Mouse (Mus musculus) lung, postnatal 14 days (tissue): ENCODE data around the gene Krt78.
"Not testable (repeated sequence)": the region's sequence is repeated elsewhere in the genome, so short reads cannot be mapped to it uniquely, and the experiment has no call there.

Experiments
- DNase-seq: peaks from one replicate; pipeline ENCODE4 v3.0.0; 2021

Krt78 gene

DNA sequence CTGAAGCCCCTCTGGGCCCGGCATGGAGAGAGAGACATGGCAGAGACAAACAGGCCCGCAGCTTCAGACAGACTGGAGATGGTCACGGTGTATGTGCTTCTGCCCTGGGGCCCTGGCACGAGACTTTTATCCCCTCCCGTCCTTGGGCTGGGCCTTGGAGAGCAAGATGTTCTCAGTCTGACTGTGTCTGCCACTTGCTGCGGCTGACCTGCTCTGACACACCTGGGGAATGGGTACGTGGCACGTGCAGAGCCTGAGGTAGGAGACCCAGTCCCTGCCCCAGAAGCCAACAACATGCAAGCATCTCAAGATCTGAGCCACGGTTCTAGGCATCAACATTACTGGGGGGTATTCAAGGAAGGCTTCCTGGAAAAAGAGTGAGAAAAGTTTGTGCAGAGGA is at the start of gene Krt78:
Krt78 (minus strand) TSS at position 101 of the 400 bp plus-strand sequence.
- no peak for DNase-seq

DNA sequence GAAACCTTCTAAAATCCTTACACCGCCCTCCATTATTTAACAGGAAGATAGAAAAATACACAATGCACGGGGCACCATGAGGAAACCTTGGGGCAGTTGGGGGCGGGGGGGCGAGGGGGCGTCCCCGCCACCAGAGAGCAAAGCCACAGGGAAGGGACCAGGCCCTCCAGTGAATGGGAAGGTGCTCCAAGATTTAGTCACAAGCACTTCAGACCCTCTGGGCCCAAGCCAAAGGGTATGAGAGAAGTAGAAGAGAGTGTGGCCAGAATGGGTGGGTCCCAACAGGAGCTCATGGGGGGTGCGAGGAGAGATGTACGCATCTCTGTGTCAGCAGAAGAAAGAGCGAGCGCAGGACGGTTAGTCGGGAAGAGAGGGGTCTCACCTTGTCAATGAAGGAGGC is 49.4 kb upstream of the Krt78 start:
- no peak for DNase-seq

DNA sequence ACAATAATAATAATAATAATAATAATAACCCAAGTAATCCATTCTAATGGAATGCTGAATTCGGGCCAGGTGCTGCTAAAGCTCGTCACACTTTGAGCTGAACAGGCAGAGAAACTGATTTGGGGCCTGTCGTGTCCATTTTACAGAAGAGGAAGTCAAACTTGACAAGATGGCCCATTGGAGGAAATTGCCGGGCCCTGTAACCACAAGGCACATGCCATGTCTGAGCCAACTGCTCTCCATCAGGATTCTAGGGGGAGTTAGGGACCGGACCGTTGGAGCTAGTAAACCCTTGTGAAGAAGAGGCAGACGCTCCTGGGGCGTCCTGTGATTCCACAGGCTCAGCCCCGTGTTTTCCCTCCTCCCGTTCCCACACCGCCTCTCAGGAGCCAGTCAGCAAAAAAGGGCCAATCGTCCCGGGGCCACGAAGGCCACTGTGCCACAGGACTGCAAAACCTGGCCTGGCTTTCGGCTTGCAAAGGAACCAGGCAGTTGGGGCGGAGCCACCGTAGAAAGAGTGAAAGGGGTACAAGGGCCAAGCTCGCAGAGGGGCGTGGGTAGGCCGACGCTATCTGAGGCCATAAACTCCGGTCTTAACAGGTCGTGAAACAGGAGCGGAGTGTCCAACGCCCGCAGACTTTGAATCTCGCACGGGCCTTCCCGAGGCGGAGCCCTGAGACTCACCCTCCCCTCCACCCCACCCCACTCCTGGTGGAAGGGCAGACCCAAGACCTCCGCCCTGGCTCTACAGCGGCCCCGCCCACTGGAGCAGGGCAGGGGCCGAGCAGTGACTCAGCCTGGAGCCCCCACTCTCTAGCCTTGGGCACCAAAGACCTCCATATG is 48.8 kb upstream of the Krt78 start:
- DNase-seq = peak; percentile 52

DNA sequence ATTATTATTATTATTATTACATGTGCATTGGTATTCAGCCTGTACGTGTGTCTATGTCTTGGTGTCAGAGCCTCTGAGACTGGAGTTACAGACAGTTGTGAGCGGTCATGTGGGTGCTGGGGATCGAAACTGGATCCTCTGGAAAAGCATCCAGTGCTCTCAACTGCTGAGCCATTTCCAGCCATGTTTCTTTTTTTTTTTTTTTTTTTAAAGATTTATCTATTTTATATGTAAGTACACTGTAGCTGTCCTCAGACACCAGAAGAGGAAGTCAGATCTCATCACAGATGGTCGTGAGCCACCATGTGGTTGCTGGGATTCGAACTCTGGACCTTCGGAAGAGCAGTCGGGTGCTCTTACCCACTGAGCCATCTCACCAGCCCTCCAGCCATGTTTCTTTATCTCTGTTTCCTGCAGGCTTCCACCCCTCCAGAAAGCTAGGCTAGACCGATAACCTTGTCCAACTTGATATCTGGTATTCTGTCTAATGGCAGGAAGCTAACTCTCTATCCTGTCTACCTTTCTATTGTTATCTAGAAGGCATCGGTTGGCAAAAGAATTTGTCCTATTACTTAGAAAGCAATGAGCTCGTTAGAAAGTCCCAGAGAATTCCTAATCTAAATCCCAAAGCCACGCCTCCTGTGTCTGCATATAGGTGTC is 45.7 kb upstream of the Krt78 start:
- DNase-seq = no peak

DNA sequence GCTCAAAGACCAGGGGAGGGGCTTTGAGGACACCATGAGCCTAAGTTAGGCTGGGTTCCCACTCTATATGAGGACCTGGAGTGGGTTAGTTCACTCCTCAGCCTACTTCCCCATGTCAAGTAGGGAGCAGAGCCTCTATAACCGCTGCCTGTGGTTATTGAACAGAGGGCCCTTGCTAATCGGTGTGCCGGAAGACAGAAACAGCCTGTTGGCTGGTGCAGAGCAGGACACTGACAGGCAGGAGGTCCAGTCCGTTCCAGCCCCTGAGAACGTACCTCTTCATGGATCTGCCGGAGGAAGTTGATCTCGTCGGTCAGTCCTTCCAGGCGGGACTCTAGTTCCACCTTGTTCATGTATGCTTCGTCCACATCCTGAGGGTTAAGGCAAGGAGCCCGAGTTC is 45.1 kb upstream of the Krt78 start:
- no peak for DNase-seq

DNA sequence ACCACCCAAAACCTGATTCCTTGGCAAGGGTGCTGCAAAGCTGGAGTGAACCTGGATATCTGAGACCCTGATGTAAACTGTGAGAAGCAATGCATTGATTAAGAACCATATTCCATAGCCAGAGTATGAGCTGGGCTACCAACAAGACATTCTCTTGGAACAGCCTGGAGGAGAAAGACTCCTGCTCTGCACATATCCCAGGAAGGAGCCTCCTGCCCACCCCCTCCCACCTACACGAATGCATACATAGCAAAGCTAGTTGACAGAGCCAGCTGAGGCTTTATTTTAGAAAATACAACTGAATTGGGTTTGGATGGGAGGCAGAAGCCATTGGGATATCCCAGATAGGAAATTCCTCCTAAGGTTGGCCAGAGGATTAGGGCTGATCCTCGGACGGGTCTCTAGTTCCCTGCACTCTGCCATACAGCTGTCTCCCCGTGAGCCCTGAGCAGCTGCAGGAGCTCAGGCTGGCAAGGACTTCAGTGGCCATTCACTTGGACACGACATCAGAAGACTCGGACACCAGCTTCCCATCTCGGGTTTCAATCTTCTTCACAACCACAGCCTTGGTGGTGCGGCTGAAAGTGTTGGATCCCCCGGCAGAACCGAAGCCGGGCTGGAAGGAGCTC is 42.5 kb upstream of the Krt78 start:
- DNase-seq = not testable (repeated sequence)

DNA sequence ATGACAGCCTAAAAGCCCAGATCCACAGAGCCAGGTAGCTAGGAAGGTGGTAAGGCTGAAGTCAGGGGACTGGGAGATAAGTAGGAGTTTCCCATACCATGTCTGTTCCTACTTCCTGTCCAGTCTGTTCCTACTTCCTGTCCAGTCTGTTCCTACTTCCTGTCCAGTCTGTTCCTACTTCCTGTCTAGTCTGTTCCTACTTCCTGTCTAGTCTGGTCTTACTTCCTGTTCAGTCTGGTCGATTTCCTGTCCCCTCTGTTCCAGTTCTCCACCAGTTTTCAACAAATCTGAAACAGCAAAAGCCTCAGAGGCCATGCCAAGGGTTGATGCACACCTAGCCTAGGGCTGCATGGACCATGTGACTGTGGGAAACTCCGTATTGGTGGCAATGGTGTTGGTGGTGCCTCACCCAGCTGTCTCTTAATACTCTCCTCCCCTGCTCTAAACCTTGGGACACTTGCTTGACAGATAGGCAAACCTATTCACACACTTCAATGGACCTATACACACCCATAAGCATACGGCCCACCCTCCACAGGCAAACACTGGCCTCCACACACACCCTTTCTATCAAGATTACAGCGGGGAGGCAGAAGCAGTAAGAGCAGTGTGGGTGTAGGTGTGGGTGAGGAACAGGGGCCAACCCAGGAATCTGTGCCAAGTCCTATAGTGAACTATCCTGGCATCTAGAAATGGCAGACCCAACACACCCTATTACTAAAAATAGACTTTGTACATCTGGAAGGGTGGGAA is 41.6 kb upstream of the Krt78 start:
- DNase-seq = no peak

DNA sequence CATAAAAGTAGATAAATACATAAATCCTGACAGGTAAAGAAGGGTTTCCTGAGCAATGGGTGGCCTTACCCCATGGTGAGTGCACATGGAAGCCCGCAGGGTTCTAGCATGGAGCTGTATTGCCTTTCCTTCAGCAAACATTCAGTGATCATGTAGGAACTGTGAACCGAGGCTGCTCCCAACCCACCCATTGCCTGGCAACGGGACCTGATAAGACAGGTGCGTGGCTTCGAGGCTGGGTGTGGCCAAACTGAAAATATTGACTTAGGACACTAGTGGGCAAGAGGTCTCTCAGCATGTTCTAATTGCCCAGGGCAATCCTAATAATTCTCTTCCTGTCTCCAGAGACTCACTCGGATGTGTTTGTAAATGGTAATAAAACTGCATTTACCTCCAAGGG is 40.3 kb upstream of the Krt78 start:
- DNase-seq = no peak

DNA sequence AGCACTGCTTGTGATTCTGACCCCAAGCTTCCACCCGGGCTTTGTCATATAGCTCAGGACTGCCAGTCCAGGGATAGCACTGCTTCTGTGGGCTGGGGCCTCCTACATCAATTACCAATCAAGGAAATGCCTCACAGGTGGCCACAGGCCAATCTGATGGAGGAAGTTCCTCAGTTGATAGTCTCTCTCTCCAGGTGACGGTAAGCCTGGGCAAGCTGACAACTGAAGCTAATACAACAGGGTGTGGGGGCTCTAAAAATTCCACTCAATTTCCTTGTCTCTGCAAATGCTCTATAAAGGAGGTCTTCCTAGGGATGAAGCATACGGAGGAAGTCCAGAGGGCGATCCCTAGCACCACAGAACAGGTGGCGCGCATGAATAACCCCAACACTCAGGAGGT is 36.9 kb upstream of the Krt78 start:
- DNase-seq = no peak

DNA sequence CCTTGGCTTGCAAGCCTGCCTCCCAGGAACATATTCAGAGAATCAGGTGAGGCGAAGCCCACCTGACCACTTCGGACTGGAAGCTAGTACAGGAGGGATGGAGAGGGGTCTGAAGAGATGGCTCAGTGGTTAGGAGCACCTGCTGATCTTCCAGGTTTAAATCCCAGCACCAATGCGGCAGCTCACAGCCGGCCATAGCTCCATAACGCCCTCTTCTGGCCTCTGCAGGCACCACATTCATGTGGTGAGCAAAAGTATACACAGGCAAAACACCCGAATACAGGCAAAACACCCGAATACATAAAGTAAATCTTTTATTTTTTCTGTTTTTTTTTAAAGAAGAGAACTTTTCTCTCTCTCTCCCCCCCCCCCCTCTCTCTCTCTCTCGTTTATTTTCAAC is 34.6 kb upstream of the Krt78 start:
- no peak for DNase-seq

DNA sequence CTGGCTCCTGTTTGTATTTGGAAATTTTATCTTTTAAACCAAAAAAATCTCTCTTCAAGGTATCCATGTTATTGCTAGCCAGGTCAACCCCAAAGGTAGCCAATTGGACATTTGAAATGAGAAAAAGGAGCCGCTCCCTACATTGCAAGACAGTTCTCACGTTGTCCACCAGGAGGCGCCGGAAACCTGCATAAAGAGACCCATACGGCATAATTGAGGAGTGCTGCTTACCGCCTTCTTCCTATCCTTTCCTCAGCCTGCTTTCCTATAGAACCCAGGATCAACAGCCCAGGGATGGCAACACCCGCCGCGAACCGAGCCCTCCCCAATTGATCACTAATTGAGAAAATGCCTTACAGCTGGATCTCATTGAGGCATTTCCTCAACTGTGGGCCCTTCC is 34.0 kb upstream of the Krt78 start:
- peak; percentile 92 for DNase-seq

DNA sequence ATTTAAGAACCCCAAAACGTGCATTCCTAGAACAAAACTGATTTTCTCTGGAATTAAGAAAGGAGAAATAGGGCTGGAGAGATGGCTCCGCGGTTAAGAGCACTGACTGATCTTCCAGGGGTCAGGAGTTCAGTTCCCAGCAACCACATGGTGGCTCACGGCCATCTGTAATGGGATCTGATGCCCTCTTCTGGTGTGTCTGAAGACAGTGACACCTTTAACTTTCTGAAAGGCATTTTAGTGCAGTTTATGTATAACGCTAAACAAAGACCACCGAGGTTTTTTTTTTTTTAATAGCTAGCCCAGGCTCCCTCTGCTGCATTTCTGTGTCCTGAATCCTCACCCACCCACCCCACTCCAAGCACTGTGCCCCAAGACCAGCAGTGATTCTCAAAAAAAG is 30.7 kb upstream of the Krt78 start:
- DNase-seq = no peak

DNA sequence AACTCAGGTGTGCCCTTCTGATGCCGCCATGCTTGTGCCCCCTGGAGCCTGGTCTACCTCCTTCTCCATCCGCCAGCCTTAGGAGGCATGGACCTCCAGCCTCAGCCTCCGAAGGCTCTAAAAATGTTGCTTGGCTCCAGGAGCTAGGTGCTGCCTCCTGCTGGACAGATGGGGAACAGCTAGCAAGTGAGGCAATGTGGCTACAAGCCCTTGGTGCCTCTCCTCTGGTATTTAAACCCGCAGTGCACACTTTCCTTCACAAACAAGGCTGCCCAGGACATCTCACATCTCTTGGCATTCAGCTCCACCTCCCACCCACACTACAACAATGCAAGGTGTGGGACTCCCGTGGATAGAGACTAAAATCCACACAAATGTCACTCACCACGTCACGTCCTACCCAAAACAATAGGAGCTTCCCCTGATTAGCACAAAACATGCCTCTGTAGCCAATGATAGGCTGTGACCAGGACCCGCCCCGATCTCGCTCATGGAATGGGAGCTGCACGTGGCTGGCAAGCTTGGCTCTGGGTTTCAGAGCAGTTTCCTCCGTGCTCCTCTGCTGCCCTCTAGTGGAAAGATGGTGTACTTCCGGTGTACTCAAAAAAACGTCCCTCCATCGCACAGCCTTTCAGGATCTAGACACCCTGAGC is 30.0 kb upstream of the Krt78 start:
- DNase-seq = peak; percentile 94

DNA sequence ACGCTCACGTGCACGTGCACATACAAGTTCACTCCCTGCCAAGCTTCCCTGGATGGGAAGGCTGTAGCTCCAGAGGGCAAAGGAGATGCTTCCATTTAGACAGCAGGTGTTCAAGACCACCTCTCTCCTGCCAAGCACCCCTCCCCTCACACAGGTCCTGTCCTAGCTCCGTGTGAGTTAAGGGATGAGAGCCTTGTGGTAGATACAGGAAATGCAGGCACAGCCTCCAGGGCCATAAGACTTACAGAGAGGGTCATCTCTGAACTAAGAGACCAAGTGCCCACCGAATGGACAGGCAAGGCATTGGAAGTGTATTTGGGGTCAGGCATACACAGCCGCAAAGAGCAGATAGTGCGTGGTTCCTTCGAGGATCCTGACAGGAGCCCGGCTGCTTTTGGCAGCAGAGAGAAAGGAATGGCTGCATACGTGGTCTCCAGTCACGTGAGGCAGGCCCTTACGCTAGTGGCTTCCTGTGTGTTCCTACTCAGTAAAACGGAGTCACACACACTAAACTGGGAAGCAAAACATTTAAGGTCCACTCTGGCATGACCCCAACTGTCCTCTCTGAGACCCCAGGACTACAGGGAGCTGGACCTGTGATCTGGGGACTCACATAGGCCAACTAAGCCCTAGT is 29.3 kb upstream of the Krt78 start:
- DNase-seq = no peak

DNA sequence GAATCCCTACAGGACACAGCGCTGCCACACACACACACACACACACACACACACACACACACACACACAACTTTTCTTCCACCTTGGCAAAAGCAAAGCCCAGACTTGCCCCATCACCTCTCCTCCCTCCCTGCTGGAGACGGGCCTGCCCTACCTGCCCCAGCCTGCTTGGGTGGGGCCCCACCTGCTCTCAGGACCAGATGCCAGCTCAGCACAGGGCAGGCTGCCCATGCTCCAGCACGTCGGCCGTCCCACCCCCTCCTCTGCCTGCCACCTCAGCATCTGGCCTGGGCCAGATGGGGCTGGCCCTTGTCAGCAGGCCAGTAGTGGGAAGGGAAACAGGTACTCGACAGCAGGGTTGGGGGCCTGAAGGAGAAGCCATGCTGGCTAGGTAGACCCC is 26.8 kb upstream of the Krt78 start:
- peak; percentile 68 for DNase-seq

DNA sequence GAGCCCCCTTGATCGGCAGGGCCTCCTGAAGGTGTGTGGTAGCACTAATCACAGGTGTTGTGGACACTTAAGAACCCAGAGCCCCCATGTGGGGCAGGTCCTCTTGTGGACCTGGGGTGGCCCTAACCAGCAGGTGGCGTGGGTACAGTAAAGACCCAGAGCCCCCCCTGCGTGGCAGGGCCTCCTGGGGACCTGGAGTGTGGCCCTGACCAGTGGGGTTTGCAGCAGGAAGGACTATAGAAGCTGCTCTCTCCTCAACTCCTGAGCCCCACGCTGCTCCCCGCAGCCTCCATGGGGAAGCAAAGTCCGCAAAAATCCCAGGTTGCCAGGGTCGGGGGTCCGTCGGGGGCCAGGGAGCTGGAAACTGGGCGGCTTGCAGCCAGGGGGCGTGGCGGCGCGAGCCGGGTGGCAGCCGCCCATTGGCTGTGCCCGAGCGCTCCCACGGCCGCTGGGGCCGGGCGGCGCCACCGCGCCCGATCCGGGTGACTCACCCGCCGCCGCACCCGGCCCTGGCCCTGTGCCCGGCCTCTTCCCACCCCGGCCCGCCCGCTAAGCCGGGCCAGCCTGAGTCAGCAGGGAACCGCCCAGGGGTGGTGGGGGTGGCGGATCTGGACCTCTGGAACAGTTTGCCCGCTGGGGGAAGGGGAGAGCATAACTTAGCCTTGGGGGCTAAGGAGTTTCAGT is 23.1 kb upstream of the Krt78 start:
- DNase-seq = peak; percentile 95

DNA sequence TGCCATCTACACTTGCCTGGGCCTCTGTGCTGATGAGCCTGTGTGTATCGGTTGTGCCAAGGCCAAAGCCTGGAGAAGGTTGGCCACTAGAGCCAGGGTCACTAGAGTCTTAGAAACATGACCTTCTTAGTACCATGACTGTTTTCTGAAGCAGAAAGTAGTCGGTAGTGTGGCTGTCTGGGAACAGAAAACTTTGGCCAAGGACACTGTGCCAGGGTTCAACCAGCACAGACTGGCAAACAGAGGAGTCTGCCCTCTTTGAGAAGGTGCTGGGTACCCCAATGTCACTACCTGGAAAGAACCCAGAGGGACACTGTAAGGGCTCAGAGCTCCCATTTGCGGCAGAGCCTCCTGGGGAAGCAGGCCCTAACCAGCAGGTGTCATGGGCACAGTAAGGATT is 22.6 kb upstream of the Krt78 start:
- no peak for DNase-seq

DNA sequence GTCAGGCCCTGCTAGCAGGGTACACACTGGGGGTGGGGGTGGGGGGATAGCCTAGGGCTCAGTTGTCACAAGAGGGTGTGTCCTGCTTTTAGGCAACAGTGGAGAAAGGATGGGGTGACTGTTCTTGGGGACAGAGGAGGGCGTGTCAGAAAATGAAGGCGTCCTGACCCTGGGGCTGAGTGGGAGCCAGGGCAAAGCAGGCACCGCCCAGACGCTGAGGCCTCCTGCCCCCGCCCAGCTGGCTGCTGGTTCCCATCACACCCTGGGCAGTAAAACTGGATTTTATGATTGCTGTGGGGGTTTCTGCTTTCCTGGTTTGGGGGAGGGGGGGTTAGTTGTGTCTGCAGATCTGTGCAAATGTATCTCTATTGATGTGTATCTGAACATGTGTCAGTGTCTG is 21.9 kb upstream of the Krt78 start:
- peak; percentile 52 for DNase-seq

DNA sequence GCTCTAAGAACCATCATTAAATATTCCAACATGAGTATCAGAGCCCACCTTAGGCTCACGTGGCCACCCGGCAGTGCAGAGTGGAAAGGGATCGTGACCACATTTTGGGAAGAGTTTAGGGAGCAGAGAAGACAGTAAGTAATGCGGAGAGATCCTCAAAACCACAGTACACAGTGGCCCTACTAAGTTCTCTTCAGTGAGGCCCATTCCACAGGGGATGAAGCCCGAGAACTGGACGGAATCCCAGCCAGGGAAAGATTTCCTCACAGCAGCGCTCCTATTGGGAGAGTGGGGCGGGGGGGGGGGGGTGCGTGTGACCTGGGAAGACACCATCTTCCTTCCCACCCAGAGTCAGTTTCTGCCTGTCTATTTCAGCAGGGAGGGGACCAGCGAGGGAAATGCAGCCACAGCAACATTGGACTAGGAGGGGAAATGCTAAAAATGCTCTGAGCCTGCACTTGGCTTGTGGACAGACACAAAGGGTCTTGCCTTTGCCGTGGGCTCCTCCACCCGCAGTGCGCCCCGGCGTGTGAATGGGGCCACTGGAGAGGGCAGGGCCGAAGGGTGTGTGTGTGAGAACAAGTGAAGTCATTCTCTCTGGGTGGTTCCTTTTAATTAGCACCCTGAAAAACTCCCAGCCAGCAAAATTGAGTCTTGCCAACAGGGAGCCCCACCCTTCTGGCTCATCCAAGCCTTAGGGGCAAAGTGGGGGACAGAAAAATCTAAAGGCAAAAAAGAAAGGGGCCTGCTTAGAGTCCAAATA is 20.2 kb upstream of the Krt78 start:
- no peak for DNase-seq

DNA sequence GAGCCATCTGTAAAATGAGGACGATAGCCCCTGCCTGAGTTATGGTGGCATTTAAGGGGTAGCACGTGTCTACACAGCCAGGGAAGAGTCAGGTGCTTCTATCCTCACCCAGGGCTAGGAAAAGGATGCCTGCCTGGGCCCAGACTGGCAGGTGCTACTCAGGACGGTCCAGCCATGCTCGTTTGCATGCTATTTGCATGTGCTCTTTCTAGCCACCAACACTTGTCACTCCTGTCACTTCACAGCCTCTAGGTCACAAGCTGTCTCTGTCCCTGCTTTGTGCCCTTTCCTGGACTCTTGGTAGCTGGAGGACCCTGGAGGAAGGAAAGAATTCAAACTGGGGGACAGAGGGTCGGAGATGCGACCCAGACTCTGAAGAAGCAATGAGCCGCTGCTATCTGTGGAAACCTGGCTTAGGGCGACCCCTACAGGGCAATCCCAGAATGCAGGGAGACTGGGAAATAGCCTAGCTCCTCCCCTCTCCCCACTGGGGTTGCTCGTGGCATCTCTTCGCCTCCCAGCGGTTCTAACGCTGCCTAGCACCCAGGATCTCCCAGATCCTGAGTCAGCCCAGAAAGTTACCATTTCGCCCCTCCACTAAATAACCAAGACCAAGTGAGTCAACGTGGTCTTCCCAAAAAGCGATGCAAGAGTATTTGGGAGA is 19.5 kb upstream of the Krt78 start:
- peak; percentile 98 for DNase-seq
